In the genomic region with DNA sequence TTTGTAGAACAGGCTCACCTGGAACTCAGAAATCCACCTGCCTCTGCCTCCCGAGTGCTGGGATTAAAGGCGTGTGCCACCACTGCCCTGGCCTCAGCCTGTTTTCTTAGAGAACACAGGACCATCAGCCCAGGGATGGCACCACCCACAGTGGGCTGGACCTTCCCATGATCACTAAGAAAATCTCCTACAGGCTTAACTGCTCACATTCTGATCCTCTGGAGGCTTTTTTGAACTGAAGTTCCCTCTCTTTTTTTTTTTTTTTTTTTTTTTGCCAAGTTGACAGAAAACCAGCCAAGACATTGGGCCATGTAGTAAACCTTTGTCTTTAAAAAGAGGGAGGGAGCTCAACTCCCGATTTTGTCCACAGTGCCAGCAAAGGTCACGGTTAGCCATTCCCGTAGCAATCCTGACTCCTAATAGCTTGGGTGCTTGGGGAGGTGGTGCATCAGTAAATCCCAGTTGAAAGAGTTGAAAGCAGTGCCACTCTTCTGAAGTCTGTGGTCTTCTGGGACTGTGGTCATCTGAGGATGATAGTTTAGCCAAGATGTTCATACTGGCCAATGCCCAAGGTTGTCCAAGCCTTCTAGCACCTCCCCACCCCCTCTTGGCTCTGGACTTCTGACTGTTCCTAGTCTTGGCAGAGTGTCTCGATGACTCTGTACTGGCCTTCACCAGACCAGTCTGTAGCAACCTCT, we compare ENCODE assay signal across 18 mouse cellular contexts. TPM values are rescaled to one million over a fixed set of nuclear protein-coding genes. Genes with fewer than 3 reads are reported as not detected.
DNase-seq lines count a peak whose midpoint lies in the region; ATAC-seq lines count a peak whose summit lies in the region.
"Had no signal": no experiment of that assay in that cellular context is flagged by ENCODE, and none has a peak within 500 bp of the region (broad histone marks: within the 10 kb centered on the region; RNA-seq: fewer than 3 reads in every experiment).

No protein-coding gene starts in this region.

- DNase-seq in heart, adult 18-20 months: peak; percentile 51 to 68
- peak; percentile 80 for DNase-seq in ovary, adult 18-20 months (ENCODE audit: low spot score)
- no peak for DNase-seq in ovary, postnatal 10 days (ENCODE audit: low spot score)
- peak; percentile 91 for DNase-seq in adrenal gland, postnatal 14 days
- peak; percentile 81 for DNase-seq in skeletal muscle tissue, adult 2 months (ENCODE audit: low read depth, low spot score)
- DNase-seq in right cerebral cortex, postnatal 36 days (ENCODE audit: low spot score in 2 of 2): no peak
- DNase-seq: cerebellum, postnatal 36 days; heart, postnatal 14 days; right cerebral cortex, postnatal 14 days; thymus, postnatal 25 days had no signal

- no peaks in the 10 kb centered on the region for H3K9me3 ChIP-seq in heart, embryonic 12.5 days (replicated peaks)
- H3K9me3 ChIP-seq: embryonic facial prominence, embryonic 12.5 days; limb, embryonic 12.5 days had no signal

- no peaks in the 10 kb centered on the region for H3K27me3 ChIP-seq in heart, embryonic 12.5 days (replicated peaks)
- H3K27me3 ChIP-seq: embryonic facial prominence, embryonic 12.5 days; limb, embryonic 12.5 days had no signal

- H3K4me3 ChIP-seq in heart, embryonic 12.5 days: no peak overlapping the region
- H3K4me3 ChIP-seq: embryonic facial prominence, embryonic 12.5 days; limb, embryonic 12.5 days had no signal

- no peaks in the 10 kb centered on the region for H3K36me3 ChIP-seq in heart, embryonic 12.5 days
- H3K36me3 ChIP-seq: embryonic facial prominence, embryonic 12.5 days; limb, embryonic 12.5 days had no signal

- peaks cover 23% of the 10 kb centered on the region for H3K4me1 ChIP-seq in heart, embryonic 12.5 days (replicated peaks)

- no peak overlapping the region for H3K4me2 ChIP-seq in heart, embryonic 12.5 days
- H3K4me2 ChIP-seq: embryonic facial prominence, embryonic 12.5 days; limb, embryonic 12.5 days had no signal

- H3K9ac ChIP-seq in heart, embryonic 12.5 days: no peak overlapping the region
- H3K9ac ChIP-seq: embryonic facial prominence, embryonic 12.5 days; limb, embryonic 12.5 days had no signal

- no peak for ATAC-seq in heart, embryonic 12.5 days (ENCODE audit: insufficient number of reproducible peaks, low FRiP score)
- ATAC-seq in megakaryocyte progenitor cell, adult 5-6 weeks (replicated peaks; ENCODE audit: poor library complexity): no peak
- ATAC-seq: hindbrain, postnatal 0 days; midbrain, embryonic 16.5 days had no signal

- H3K27ac ChIP-seq in heart, embryonic 12.5 days (ENCODE audit: poor library complexity, severe bottlenecking): no peak overlapping the region
- H3K27ac ChIP-seq: embryonic facial prominence, embryonic 12.5 days; hindbrain, postnatal 0 days; limb, embryonic 12.5 days had no signal

- WGBS in heart, embryonic 12.5 days: 78% methylated on average over 6 of the region's 6 CpGs

RNA-seq across cellular contexts. Expression of a gene that starts 2.2 kb away (rescaled TPM):
- 1 to 10 TPM; 6.7 to 7.9 TPM for total RNA-seq in heart, adult 18-20 months (2021)
- 10.5 and 11.4 TPM in 2 replicates for polyA plus RNA-seq in heart, embryonic 12.5 days (2016; fragmentation: Nextera tagmentation; extraction: Ambion mirVana)
- 13.5 and 18.6 TPM in 2 replicates for total RNA-seq in adrenal gland, postnatal 14 days (2021)
- total RNA-seq in megakaryocyte progenitor cell, adult 5-6 weeks (2015): 18.6 and 20.1 TPM in 2 replicates
- total RNA-seq in megakaryocyte progenitor cell, adult 5-6 weeks (2017): 16.0 and 18.8 TPM in 2 replicates

RNA-seq across cellular contexts. Expression of a gene that starts 11.2 kb away (rescaled TPM):
- 1 to 10 TPM in 1 of 2 experiments, under 1 TPM in 1; 0.35 to 1.4 TPM for total RNA-seq in heart, adult 18-20 months (2021)
- 0.77 and 0.85 TPM in 2 replicates for polyA plus RNA-seq in heart, embryonic 12.5 days (2016; fragmentation: Nextera tagmentation; extraction: Ambion mirVana)
- total RNA-seq in adrenal gland, postnatal 14 days (2021): 5.3 and 8.8 TPM in 2 replicates
- not detected in 2 replicates for total RNA-seq in megakaryocyte progenitor cell, adult 5-6 weeks (2015)
- total RNA-seq in megakaryocyte progenitor cell, adult 5-6 weeks (2017): not detected in 2 replicates
- total RNA-seq: layer of hippocampus, postnatal 14 days had no signal
- polyA plus RNA-seq: neural tube, embryonic 14.5 days had no signal

RNA-seq across cellular contexts. Expression of a gene that starts 20.6 kb away (rescaled TPM):
- total RNA-seq in heart, adult 18-20 months (2021): 10 to 100 TPM in 1 of 2 experiments, 1 to 10 TPM in 1; 8.8 to 11.5 TPM
- polyA plus RNA-seq in heart, embryonic 12.5 days (2016; fragmentation: Nextera tagmentation; extraction: Ambion mirVana): 35.4 and 36.5 TPM in 2 replicates
- total RNA-seq in adrenal gland, postnatal 14 days (2021): 30.3 and 38.3 TPM in 2 replicates
- 25.3 and 32.8 TPM in 2 replicates for total RNA-seq in megakaryocyte progenitor cell, adult 5-6 weeks (2015)
- 20.8 and 27.6 TPM in 2 replicates for total RNA-seq in megakaryocyte progenitor cell, adult 5-6 weeks (2017)

Comparison
In these comparisons a context has a peak if more than half of its experiments do, and no peak if none do; other contexts are left out.
1. DNase-seq: peak in heart, adult 18-20 months (2 of 2), ovary, adult 18-20 months (single experiment), adrenal gland, postnatal 14 days (single experiment) and skeletal muscle tissue, adult 2 months (single experiment); none in ovary, postnatal 10 days (single experiment) and right cerebral cortex, postnatal 36 days (0 of 2).